Mouse (Mus musculus) gastrocnemius, adult 2 months (tissue): Measurements from ENCODE around the gene Ppp1r15a. TPM values are rescaled to one million over a fixed set of nuclear protein-coding genes. Genes with fewer than 3 reads are reported as not detected.
"Not testable (repeated sequence)": the region's sequence is repeated elsewhere in the genome, so short reads cannot be mapped to it uniquely, and the experiment has no call there.

Source experiments
- DNase-seq: peaks from one replicate; pipeline ENCODE4 v3.0.0; 2022
- H3K27ac ChIP-seq: fragments of 200-600 bp; 2 replicates; pipeline ENCODE4 v1.8.1; 2022; ENCODE audit warnings: mild to moderate bottlenecking
- H3K4me3 ChIP-seq: fragments of 200-600 bp; 2 replicates; pipeline ENCODE4 v1.8.1; 2022; ENCODE audit warnings: mild to moderate bottlenecking, moderate library complexity
- CTCF ChIP-seq: fragments of 200-600 bp; IDR thresholded peaks from 2 replicates; pipeline ENCODE4 v1.8.1; 2022; ENCODE audit warnings: antibody characterized with exemption, mild to moderate bottlenecking, moderate library complexity
- intact Hi-C: fragments of 180-260 bp; cut with DNase I; formaldehyde crosslinking; loops from one replicate; pipeline ENCODE4 v1.15.1; 2025
- total RNA-seq, 2 experiments: library from RNA; stranded (reverse); gene quantifications; 2 replicates each; pipeline ENCODE4 v1.2.3; 2021

Gene Ppp1r15a
- total RNA-seq, 2 experiments from 2014 or later = 28.3 to 28.5 TPM

DNA sequence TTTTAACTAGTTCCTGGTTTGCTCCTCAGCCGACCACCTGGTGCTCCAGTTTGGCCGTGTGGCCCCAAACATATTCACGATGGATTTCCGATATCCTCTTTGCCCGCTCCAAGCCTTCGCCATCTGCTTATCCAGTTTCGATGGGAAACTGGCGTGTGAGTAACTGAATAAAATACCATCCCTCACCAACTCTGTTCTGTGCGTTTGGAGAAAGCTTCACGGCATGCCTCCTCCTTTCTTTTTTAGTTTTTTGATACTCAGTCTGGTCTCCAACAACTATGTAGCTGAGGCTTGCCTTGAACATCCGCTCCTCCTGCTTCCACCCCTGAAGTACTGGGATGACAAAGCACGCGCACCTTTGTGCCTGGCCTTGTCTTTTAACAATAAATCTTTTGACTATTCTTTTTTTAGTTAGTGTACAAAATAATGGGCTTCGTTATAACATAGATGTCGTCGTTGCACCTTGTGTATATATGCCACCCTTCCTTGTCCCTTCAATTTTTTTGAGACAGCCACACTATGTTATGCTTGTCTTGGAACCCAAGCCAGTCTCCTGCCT is 3.8 kb downstream of the Ppp1r15a start:
- no peak for TF ChIP-seq CTCF
- Histone ChIP-seq H3K27ac (peak overlapping the region; percentile 92), H3K4me3 (peak overlapping the region; percentile 92)
- intact Hi-C loops = no loop called here
- no peak for DNase-seq

DNA sequence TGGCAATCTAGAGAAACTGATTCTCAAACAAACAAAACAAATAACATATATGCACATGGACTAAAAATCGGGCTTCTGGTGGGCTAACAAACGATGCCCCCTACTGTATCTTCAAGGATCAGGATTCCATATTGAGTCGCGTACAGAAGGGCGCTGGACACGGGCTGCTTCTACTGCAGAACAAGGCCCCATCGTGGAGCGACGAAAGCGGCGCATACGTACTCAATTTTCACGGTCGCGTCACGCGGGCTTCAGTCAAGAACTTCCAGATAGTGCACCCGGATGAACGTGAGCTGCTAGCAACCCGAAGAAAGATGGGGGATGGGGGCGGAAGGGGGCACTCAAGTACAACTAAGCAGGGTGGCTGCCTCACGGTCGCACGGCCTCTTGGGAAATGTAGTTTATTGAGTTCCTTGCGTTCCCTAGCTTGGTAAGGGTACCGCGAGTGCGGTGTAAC is 4.3 kb downstream of the Ppp1r15a start:
- intact Hi-C loops = no loop called here
- peak; percentile 89 for DNase-seq
- TF ChIP-seq CTCF = peak; percentile 43
- peak overlapping the region; percentile 92 for H3K27ac ChIP-seq
- H3K4me3 ChIP-seq = peak overlapping the region; percentile 92

DNA sequence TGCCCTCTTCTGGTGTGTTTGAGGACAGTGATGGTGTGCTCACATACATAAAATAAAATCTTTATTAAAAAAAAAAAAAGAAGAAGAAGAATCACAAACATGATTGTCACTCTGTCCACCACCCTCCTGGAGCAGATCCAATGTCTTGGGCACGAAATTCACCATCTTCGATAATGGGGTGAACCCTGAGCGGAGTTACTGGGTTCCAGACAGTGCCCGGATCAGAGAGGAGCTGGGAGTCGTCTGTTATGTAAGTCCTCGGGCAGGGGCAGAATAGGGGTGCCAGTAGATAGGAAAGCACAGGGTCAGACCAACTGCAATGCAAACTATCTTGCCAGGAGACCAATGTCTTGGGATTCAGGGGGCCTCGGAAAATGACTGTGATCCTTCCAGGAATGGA is 5.5 kb downstream of the Ppp1r15a start:
- intact Hi-C loops = no loop called here
- no peak for TF ChIP-seq CTCF
- Histone ChIP-seq H3K27ac (peak overlapping the region; percentile 10; the same call in 1 of the 2 replicates), H3K4me3 (no peak overlapping the region)
- DNase-seq = no peak

DNA sequence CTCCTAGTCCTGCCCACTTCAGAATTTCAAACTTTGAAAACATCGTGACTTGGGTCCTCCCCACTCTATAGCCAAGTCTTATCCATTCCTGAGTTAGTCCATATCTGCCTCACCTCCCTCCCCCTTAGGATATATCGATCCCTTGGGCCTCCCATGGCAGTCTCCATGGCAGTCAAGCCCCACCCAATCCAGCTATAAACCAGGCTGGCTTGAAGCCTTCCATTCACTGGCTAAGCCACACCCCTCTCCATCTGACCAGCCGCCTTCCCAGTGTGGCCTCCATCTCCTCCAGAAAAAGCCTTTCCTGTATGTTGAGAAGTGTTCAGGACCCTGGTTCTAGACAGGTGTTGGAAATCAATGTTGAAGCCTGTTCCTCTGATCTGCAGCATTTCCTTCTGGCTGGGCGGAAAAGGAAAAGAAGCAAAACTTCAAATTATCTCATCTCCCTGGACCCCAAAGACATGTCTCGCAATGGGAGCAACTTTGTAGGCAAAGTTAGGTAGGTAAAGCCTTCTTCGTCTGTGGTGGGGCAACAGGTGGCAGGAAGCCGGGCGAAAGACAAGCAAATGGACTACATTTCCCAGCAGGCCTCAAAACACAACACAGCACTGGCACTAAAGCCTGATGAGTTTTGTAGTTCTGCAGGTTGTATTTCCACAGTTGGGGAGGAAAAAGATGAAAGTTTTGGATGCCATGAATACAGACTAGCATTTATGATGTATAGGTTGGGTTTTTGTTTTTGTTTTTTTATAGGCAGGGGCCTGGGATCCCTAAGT is 6.5 kb downstream of the Ppp1r15a start:
- intact Hi-C loops = no loop called here
- H3K4me3 ChIP-seq = no peak overlapping the region
- H3K27ac ChIP-seq = no peak overlapping the region
- no peak for DNase-seq
- no peak for TF ChIP-seq CTCF

DNA sequence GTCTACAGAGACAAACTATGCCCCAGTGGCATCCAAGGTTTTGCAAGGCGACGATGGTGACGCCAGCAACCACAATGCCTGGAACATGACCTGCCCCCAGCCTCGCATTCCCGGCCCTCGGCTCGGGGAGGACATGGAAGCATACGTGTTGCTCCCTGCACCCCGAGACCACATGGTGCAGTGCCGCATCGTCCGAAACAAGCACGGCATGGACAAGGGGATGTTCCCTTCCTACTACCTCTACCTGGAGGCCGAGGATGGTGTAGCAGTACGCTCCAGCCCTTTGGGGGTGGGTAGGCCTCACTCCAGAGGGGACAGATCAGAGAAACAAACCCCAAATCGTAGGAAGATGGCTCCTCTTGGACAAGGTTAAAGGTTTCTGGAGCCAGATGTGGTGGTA is 7.5 kb downstream of the Ppp1r15a start:
- DNase-seq = no peak
- intact Hi-C loops = no loop called here
- Histone ChIP-seq H3K4me3 (no peak overlapping the region), H3K27ac (no peak overlapping the region)
- no peak for TF ChIP-seq CTCF

DNA sequence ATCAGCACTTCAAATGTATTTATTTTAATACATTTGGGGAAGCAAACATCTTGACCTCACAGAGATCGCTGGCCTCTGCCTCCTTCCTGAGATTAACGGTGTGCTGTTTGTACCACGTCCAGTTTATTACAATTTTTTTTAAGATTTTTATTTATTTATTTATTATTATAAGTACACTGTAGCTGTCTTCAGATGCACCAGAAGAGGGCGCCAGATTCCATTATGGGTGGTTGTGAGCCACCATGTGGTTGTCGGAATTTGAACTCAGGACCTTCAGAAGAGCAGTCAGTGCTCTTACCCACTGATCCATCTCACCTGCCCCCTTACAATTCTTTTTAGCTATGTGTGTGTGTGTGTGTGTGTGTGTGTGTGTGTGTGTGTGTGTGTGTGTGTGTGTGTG is 9.2 kb downstream of the Ppp1r15a start:
- intact Hi-C loops, DNase-seq, H3K27ac ChIP-seq, H3K4me3 ChIP-seq: not testable (repeated sequence)
- peak; percentile 61 for TF ChIP-seq CTCF

DNA sequence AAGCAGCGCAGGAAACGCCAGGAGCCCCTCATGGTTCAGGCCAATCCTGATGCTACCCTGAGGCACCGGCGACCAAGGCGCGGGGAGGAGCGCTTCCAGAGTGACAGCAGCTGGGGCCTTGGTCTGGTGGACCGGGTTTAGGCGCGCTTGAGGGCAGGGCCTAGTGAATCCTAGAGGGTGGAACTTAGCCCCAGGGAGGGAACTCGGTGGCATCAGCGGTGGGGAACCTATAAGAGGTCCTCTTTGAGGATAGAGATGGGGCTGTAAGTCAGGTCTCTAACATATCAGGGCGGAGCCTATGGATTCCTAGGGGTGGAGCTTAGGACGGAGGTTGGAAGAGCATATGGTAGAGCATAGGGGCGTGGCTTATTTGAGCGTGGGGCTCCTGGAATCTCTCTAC is 10.6 kb downstream of the Ppp1r15a start:
- intact Hi-C loops = no loop called here
- no peak overlapping the region for H3K4me3 ChIP-seq
- DNase-seq = no peak
- TF ChIP-seq CTCF = no peak
- no peak overlapping the region for H3K27ac ChIP-seq

DNA sequence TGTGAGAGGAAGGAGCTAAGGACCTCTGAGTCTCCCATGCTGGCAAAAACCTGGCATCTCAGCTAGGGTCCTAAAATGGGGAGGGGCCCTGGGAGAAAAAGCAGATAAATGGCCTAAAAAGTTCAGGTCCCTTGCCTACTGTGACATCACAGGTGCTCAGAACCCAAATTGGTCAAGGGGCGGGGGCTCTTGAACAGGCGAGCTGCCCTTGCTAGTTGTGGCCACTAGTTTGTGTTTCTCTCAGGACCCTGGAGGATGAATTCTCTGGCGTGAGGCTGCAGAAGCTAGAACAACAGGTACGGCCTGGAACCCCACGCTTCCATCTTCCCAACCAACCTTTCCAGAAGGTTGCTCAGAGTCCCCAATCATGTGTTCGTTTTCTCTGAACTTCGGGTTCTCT is 11.7 kb downstream of the Ppp1r15a start:
- intact Hi-C loops = no loop called here
- Histone ChIP-seq H3K4me3 (no peak overlapping the region), H3K27ac (no peak overlapping the region)
- DNase-seq = no peak
- TF ChIP-seq CTCF = no peak

DNA sequence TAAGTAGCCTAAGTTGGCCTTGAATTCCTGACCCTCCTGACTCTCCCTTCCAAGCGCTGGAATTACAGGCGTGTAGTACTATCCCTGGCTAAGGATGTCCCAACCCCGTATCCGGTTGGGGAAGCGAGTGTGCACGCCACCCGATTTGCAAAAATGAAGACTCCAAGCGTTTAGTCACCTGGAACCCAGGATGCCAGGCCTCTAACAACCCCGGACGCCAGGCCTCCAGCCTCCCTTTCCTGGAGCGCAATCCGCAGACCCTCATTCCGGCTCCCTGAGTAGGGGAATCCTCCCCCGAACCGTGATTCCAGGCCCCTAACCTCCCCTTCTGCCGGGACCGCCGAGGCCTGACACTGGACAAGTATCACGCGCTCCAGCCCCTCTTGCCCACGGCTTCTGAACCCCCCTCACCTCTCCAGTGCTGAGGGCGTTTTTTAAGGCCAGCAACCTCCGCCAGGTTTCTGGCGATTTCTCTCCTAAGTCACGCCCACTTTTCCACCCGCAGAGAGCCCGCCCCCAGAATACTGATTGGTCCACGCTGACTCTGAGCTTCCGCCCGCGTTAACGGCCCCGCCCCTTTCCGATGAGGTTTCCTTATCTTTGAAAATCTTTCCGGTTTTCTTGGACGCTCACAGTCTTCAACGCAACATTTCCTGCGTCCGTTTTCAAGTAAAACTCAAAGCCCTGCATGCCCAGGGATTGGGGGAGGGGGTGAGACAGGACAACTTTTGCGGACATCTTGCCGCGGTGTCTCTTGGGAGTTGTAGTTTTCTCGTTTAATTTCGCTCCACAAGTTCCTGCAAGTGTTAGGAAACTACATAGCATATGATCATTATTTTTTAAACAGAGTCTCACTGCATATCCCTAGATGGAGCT is 15.9 kb downstream of the Ppp1r15a start, which contains the start of gene Nucb1:
Gene Nucb1 (minus strand): TSS at position 495 of the 876 bp plus-strand sequence.
- peak within 1 kb of the TSS; percentile 96 for H3K27ac ChIP-seq
- intact Hi-C loops = no loop called here
- peak within 1 kb of the TSS; percentile 84 for H3K4me3 ChIP-seq
- no peak for TF ChIP-seq CTCF
- DNase-seq = peak; percentile 93

DNA sequence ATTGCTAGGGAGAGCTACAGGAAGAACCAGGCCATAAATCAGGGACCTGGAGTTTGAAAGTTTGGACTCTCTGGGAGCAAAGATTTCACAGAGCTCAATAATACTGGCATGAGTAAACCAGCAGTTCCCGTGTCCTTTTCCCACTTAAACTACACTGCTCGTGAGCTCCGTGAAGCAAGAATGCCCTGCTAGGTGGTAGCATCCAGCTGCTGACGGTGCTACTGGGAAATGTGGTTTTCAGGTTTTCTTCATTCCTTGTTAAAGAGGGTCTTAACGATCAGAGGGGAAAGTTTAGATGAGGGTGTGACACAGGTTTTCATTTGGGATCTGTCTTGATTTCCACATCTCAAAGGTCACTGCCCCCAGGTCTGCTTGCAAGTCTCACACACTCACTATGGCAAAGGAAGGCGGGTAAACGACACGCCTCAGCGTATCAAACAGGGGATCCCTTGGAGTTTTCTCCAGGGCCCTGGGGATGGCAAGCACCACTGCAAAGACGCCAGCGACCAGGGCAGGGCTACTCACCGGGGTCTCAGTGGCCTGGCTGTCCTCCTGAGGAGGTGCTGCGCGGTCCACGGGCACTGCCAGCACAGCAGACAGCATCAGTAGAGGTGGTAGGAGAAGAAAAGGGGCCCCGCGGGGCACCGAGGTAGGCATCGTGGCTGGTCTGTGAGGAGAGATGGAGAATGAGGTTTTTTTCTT is 16.7 kb downstream of the Ppp1r15a start:
- Histone ChIP-seq H3K27ac (peak overlapping the region; percentile 96), H3K4me3 (peak overlapping the region; percentile 84)
- no peak for DNase-seq
- intact Hi-C loops = no loop called here
- TF ChIP-seq CTCF = no peak

DNA sequence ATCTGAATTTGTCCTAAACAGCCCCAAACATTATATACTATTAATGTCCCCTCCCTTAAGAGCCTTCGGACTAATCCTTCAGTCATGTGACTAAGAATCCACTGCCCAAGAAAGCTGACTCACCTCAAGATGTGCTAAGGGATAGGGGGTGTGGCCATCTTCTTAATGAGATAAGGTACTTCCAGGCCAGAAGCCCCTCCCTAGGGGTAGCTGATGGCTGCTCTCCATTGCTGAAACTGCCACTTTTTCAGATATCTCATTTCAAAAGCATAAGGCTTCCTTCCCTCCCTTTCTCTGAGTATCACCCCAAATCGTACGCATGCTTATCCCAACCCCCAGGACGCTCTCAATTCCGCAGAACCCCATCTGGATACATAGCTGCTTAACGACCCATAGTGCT is 17.5 kb downstream of the Ppp1r15a start:
- no peak for TF ChIP-seq CTCF
- peak overlapping the region; percentile 96; the same call in 1 of the 2 replicates for H3K27ac ChIP-seq
- intact Hi-C loops = no loop called here
- DNase-seq = no peak
- H3K4me3 ChIP-seq = peak overlapping the region; percentile 84

DNA sequence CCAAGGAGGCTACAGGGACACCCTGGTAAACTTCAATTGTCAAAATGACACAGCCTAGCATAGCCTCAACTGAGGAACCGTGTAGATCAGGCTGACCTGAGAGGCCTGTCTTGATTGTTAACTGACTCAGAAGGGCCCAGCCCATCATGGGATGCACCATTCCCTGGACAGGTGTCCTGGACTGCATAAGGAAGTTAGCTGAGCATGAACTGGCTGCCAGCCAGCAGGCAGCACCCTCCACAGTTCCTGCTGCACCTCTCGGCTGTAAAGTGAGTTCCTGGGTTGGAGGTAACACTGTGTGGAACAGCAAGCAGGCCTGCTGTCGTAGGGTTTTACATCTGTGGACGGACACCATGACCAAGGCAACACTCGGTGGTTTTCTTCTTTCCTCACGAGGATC is 18.5 kb downstream of the Ppp1r15a start:
- DNase-seq = no peak
- Histone ChIP-seq H3K4me3 (no peak overlapping the region), H3K27ac (no peak overlapping the region)
- TF ChIP-seq CTCF = no peak
- intact Hi-C loops = loop anchor here (1.0 kb wide), 1 partner anchor 29 kb away; no protein-coding TSS in a partner anchor
